Mouse (Mus musculus): ENCODE results near the gene Cstf3.

- no peak for TF ChIP-seq USF1 (IDR thresholded peaks at IDR 0.05; ENCODE audit: low read depth)
- TF ChIP-seq POLR2A (IDR thresholded peaks at IDR 0.05; ENCODE audit: insufficient read length, low read depth) = no peak
Observed at GRCm38 (mm10) chr2:104557722-104558121, 32.6 kb upstream of the Cstf3 start.
